Mouse (Mus musculus) liver, adult 2 months (tissue): Measurements from ENCODE around the gene Mxra7. TPM values are rescaled to one million over a fixed set of nuclear protein-coding genes. Genes with fewer than 3 reads are reported as not detected.

Source experiments
- DNase-seq: peaks from one replicate; pipeline ENCODE4 v3.0.0-alpha.2; 2011; ENCODE audit warnings: low read depth, low spot score; ENCODE audit errors: extremely low read depth
- H3K27ac ChIP-seq: fragments of 200-500 bp; replicated peaks from 2 replicates; pipeline ENCODE4 v1.5.1; 2012; ENCODE audit warnings: low read depth, mild to moderate bottlenecking, control low read depth, inconsistent platforms, low read length; ENCODE audit not compliant: insufficient read depth
- H3K27me3 ChIP-seq: fragments of 200-500 bp; 2 replicates; pipeline ENCODE4 v1.6.1; 2012; ENCODE audit warnings: mild to moderate bottlenecking, moderate library complexity, low read length, inconsistent platforms; ENCODE audit not compliant: control insufficient read depth, insufficient read depth
- H3K36me3 ChIP-seq: fragments of 200-500 bp; 2 replicates; pipeline ENCODE4 v1.6.1; 2012; ENCODE audit warnings: low read length, inconsistent platforms; ENCODE audit not compliant: control insufficient read depth, insufficient read depth
- H3K4me1 ChIP-seq: fragments of 200-500 bp; 2 replicates; pipeline ENCODE4 v1.6.1; 2011; ENCODE audit warnings: low read length; ENCODE audit not compliant: control insufficient read depth, insufficient read depth
- H3K4me3 ChIP-seq: fragments of 200-500 bp; 2 replicates; pipeline ENCODE4 v1.5.1; 2011; ENCODE audit warnings: low read depth, mild to moderate bottlenecking, control low read depth, low read length, moderate library complexity; ENCODE audit not compliant: insufficient read depth
- H3K79me2 ChIP-seq: fragments of 200-500 bp; 2 replicates; pipeline ENCODE4 v1.6.1; 2012; ENCODE audit warnings: inconsistent platforms, mild to moderate bottlenecking, low read length, moderate library complexity; ENCODE audit not compliant: control insufficient read depth, insufficient read depth
- H3K9ac ChIP-seq: fragments of 200-500 bp; 2 replicates; pipeline ENCODE4 v1.6.1; 2012; ENCODE audit warnings: low read depth, mild to moderate bottlenecking, control low read depth, inconsistent platforms, low read length
- CTCF ChIP-seq: fragments of 200-500 bp; IDR thresholded peaks from 2 replicates; pipeline ENCODE4 v1.5.1; 2011; ENCODE audit warnings: low read depth, low read length, control low read depth
- POLR2A ChIP-seq: fragments of 200-500 bp; IDR thresholded peaks from 2 replicates; pipeline ENCODE4 v1.6.1; 2011; ENCODE audit warnings: low read length, control low read depth; ENCODE audit not compliant: insufficient read depth; ENCODE audit errors: extremely low read depth
- WGBS: fragments of 180-500 bp; shearing (Covaris S2); methylation state at CpG from one replicate; pipeline ENCODE4 v1.1.7; 2018; 5-methylcytosine and 5-hydroxymethylcytosine counted together
- polyA plus RNA-seq: library from polyadenylated mRNA; depleted of rRNA; stranded (reverse); fragments of >200 nt; gene quantifications from 2 replicates; pipeline ENCODE4 v1.2.3, GENCODE M21; 2012
- total RNA-seq: library from RNA; depleted of rRNA; stranded (reverse); fragments of >200 nt; gene quantifications from 2 replicates; pipeline ENCODE4 v1.2.3, GENCODE M21; 2014

Gene Mxra7
- total and polyA plus RNA-seq, 2 experiments = 1.4 to 3.4 TPM

DNA sequence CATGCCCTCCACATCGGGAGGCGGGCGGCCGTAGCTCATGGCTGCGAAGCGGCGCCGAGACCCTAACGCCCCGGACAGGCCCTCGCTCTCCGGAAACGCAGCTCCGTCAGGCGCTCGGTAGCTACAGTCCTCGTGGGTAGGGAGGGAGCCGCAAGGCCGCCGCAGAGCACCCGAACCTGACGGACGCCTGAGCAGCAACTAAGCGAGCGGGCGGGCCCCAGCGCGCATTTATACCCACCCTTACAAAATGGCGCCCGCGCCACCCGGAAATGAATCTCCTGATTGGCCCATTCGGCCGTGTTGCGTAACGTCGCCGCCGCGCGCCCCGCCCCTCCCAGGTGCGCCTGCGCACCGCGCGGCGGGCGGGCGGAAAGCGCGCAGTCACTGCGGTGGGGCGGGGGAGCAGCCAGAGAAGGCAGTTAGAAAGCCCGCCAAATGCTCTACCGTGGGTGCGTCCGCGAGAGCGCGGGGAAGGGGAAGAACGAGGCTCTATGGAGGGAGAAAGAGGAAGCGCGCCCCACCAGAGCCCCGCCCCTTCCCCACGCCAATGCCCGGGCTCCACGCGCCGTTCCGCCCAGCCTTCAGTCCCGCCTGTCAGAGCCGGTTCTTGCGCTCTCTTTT, 25.2 kb upstream of the Mxra7 start, which contains the start of gene Srsf2:
Srsf2 (minus strand) TSS at position 204 of the 621 bp plus-strand sequence.
- Histone ChIP-seq H3K9ac (peak within 1 kb of the TSS; percentile 98), H3K4me3 (peak within 1 kb of the TSS; percentile 96), H3K27me3 (no peaks in the 10 kb centered on the region), H3K36me3 (peaks cover 29% of the 10 kb centered on the region), H3K27ac (peak within 1 kb of the TSS; percentile 96), H3K4me1 (peaks cover 11% of the 10 kb centered on the region), H3K79me2 (peaks cover 16% of the 10 kb centered on the region)
- peak; percentile 68 for DNase-seq
- WGBS = under 1% methylated on average over 74 of the region's 74 CpGs
- no peak for TF ChIP-seq CTCF
- TF ChIP-seq POLR2A = peak; percentile 99

DNA sequence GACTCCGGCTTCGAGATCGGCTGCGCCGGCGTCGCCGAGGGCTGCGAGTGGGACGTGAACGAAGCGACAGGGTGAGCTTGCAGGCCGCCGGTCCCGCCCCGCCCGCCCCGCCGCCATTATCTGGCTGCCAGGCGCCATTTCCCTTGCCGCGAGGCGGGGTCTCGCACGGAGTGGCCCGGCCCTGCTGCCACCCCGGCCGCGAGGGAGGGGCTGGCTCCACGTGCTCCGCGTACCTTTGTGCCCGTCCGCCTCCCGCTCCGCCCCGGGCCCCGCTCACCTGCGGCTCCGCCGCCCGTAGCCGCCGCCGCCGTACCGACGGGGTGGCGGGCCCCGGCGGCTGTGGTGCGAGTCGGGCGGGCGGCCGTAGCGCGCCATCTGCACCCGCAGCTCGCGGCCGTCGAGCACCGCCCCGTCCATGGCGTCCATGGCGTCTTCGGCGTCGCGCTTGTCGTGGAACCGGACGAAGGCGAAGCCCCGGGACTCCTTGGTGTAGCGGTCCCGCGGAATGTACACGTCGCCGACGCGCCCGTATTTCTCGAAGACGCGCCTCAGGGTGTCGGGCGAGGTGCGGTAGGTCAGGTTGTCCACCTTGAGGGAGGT, 24.5 kb upstream of the Mxra7 start, which contains the start of gene Mfsd11:
Mfsd11 (plus strand) TSS at position 150 of the 600 bp plus-strand sequence.
- Histone ChIP-seq H3K36me3 (peaks cover 34% of the 10 kb centered on the region), H3K4me3 (peak within 1 kb of the TSS; percentile 96), H3K27ac (peak within 1 kb of the TSS; percentile 96), H3K9ac (peak within 1 kb of the TSS; percentile 98), H3K4me1 (peaks cover 11% of the 10 kb centered on the region), H3K79me2 (peaks cover 16% of the 10 kb centered on the region), H3K27me3 (no peaks in the 10 kb centered on the region)
- TF ChIP-seq CTCF (no peak), POLR2A (no peak)
- DNase-seq = peak; percentile 48
- WGBS = under 1% methylated on average over 86 of the region's 91 CpGs

DNA sequence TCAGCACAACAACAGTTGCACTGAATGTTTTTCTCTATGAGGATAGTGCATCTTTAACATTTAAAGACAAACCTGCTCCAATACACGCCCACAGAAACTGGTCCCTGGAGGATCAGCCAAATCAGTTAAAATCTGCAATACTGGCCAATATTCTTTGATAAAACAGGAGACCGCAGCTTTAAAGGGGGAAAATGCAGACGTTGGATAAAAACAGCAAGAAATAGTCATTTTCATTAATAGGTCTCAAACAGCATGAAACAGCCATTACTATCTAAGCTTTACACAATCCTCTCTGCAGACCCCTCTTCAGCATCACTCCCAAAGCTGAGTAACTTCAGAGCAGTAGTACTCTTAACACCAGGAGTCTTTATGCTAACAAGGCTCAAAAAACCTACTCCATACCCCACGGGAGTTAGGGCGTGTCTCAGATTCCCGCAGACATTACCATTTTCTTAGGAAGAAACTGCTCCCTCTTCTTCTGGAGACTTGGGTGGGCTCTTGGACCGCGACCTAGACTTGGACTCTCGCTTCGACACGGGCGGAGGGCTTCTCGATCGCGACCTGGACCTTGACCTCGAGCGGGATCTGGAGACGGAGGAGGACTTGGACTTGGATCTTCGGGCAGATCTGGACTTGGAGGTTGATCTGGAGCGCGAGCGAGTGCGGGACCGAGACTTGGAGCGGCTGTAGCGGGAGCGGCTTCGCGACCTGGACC, 23.9 kb upstream of the Mxra7 start:
- H3K79me2 ChIP-seq = peaks cover 16% of the 10 kb centered on the region
- peak overlapping the region; percentile 98 for H3K9ac ChIP-seq
- no peak for TF ChIP-seq POLR2A
- TF ChIP-seq CTCF = no peak
- DNase-seq = peak; percentile 65
- H3K27me3 ChIP-seq = no peaks in the 10 kb centered on the region
- peak overlapping the region; percentile 96 for H3K4me3 ChIP-seq
- peak overlapping the region; percentile 96 for H3K27ac ChIP-seq
- H3K36me3 ChIP-seq = peaks cover 33% of the 10 kb centered on the region
- peaks cover 11% of the 10 kb centered on the region for H3K4me1 ChIP-seq
- under 1% methylated on average over 29 of the region's 29 CpGs for WGBS

DNA sequence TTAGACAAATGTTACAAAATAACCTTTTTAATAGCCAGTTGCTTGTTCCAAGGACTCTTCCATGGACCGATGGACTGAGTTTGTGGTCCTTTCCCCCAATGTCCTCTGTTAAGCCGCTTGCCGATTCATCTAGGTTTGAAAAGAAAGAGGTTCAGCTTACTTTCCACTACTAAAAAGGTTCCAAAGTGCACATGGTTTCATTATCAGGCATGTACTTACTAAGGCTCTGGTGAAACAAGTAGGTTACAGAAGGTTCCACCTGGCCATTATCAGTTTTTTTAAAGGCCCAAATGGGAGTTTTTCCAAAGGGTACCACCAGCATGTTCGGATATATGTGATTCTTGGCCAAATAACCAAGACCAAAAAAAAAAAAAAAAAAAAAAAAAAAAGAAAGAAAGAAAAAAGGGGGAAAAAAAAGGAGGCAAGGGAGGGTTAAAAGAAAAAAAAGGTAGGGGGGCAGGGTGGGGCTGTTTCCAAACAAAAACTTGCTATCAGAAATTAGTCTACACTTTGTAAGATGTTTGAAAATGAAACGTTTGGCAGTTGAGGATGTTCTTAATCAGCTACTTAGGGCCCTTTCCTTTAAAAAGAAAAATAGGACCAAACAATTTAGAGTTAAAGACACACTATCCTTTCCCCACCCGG, 23.1 kb upstream of the Mxra7 start:
- TF ChIP-seq POLR2A = no peak
- no peak for TF ChIP-seq CTCF
- Histone ChIP-seq H3K4me3 (peak overlapping the region; percentile 96), H3K27me3 (no peaks in the 10 kb centered on the region), H3K9ac (peak overlapping the region; percentile 44; the same call in 1 of the 2 replicates), H3K36me3 (peaks cover 32% of the 10 kb centered on the region), H3K27ac (no peak overlapping the region), H3K79me2 (peaks cover 16% of the 10 kb centered on the region), H3K4me1 (peaks cover 9% of the 10 kb centered on the region)
- peak; percentile 67 for DNase-seq
- WGBS = 3% methylated on average over 6 of the region's 6 CpGs

DNA sequence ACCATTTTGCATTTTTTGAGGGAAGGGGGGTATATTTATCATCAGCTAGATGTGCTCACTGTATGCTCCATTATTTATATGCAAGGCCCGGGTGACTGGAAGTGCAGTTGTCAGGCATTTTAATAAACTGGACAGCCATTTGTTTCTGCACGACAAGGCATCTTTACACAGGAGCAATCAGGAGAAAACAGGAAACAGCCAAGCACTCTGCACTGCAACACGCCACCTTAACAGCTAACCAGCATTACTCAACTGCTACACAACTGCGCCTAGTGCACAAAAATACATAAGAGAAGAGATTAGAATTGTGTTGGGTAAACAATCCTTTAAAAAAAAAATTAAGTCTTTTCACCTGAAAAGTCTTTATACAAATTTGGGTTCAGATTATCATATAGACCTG, 22.2 kb upstream of the Mxra7 start:
- Histone ChIP-seq H3K4me3 (no peak overlapping the region; the same call in 1 of the 2 replicates), H3K36me3 (peaks cover 32% of the 10 kb centered on the region), H3K79me2 (peaks cover 16% of the 10 kb centered on the region), H3K27me3 (no peaks in the 10 kb centered on the region), H3K4me1 (peaks cover 8% of the 10 kb centered on the region), H3K9ac (0 out of 2 replicates have a peak overlapping the region, but pooled peaks have one; percentile 45), H3K27ac (no peak overlapping the region)
- no peak for DNase-seq
- TF ChIP-seq CTCF (no peak), POLR2A (no peak)
- 11% methylated on average over 4 of the region's 4 CpGs for WGBS
